ENCODE assay signal across 8 mouse cellular contexts in the genomic region with DNA sequence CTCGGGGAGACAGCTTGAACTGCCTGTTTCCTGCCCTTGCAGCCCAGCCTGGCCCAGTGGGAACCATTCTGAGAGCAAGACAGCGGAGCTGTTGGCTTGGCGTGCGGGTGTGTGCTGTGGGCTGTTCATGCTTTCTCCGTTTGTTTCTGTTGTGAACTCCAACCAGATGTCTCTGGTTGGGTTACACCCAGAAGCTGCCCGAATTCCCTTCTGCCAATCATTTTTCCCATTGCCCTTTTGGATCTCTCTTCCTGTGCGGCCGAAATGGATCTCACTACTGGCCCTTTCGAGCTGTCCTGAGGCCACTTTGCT. TPM values are rescaled to one million over a fixed set of nuclear protein-coding genes. Genes with fewer than 3 reads are reported as not detected.
DNase-seq lines count a peak whose midpoint lies in the region; ATAC-seq lines count a peak whose summit lies in the region.

No protein-coding gene starts in this region.

- no peaks in the 10 kb centered on the region for H3K9me3 ChIP-seq in megakaryocyte, embryonic 14.5 days
- no peaks in the 10 kb centered on the region for H3K9me3 ChIP-seq in intestine, embryonic 16.5 days (ENCODE audit: control insufficient read depth, low read length)

- peaks cover 6% of the 10 kb centered on the region for H3K27me3 ChIP-seq in megakaryocyte, embryonic 14.5 days (replicated peaks)
- H3K27me3 ChIP-seq in intestine, embryonic 16.5 days (replicated peaks; ENCODE audit: control insufficient read depth, insufficient read depth, low read length) = peaks cover 12% of the 10 kb centered on the region

- no peak for ATAC-seq in megakaryocyte, adult 5-6 weeks (ENCODE audit: poor library complexity, severe bottlenecking)
- ATAC-seq in intestine, embryonic 16.5 days = no peak

- H3K36me3 ChIP-seq in megakaryocyte, embryonic 14.5 days (replicated peaks; ENCODE audit: low read length) = peaks cover 37% of the 10 kb centered on the region
- no peaks in the 10 kb centered on the region for H3K36me3 ChIP-seq in intestine, embryonic 16.5 days (ENCODE audit: control insufficient read depth, insufficient read depth, low read length)

- 0 out of 2 replicates have a peak overlapping the region, but pooled peaks have one; percentile 5 for H3K27ac ChIP-seq in intestine, embryonic 16.5 days (ENCODE audit: low read length)

- peak; percentile 56 for DNase-seq in gastrocnemius, postnatal 14 days
- DNase-seq in lung, postnatal 25 days (ENCODE audit: low spot score) = peak; percentile 55
- no peak for DNase-seq in layer of hippocampus, adult 18-20 months (ENCODE audit: low spot score in 2 of 2)
- no peak for DNase-seq in layer of hippocampus, adult 11-12 months (ENCODE audit: low spot score)
- no peak for DNase-seq in urinary bladder, postnatal 4 days (ENCODE audit: low spot score in 2 of 2)

- 0 out of 2 replicates have a peak overlapping the region, but pooled peaks have one; percentile 31 for H3K9ac ChIP-seq in intestine, embryonic 16.5 days (ENCODE audit: low read depth, low read length)

- H3K4me2 ChIP-seq in intestine, embryonic 16.5 days (ENCODE audit: low read depth, low read length) = no peak overlapping the region

- peaks cover 65% of the 10 kb centered on the region for H3K4me1 ChIP-seq in megakaryocyte, embryonic 14.5 days
- peaks cover 9% of the 10 kb centered on the region; the same call in 1 of the 2 replicates for H3K4me1 ChIP-seq in intestine, embryonic 16.5 days (ENCODE audit: control insufficient read depth, insufficient read depth, low read length)

- 64% methylated on average over 9 of the region's 9 CpGs for WGBS in intestine, embryonic 16.5 days

- H3K4me3 ChIP-seq in megakaryocyte, embryonic 14.5 days (replicated peaks) = peak overlapping the region; percentile 98
- H3K4me3 ChIP-seq in intestine, embryonic 16.5 days (ENCODE audit: low read length) = no peak overlapping the region

- intact Hi-C loops in gastrocnemius, postnatal 14 days (cut with DNase I; ENCODE audit: low total_unique reads) = no loop called here

RNA-seq across cellular contexts. Expression of a gene that starts 4.0 kb away (rescaled TPM):
- 60.0 and 108 TPM in 2 replicates for polyA plus RNA-seq in megakaryocyte, embryonic 14.5 days (2012; ENCODE audit: insufficient read depth, low replicate concordance)
- total RNA-seq in megakaryocyte, adult 5-6 weeks (2015) = 4.6 and 4.7 TPM in 2 replicates
- total RNA-seq in megakaryocyte, adult 5-6 weeks (2017) = 7.9 and 9.3 TPM in 2 replicates
- total RNA-seq in gastrocnemius, postnatal 14 days (2021) = 10 to 100 TPM; 17.4 to 17.9 TPM
- polyA plus RNA-seq in intestine, embryonic 16.5 days (2015; fragmentation: Nextera tagmentation; extraction: Ambion mirVana) = 11.3 and 11.8 TPM in 2 replicates
- 10 to 100 TPM; 11.0 to 13.2 TPM for total RNA-seq in layer of hippocampus, adult 18-20 months (2021)

RNA-seq across cellular contexts. Expression of a gene that starts 16.1 kb away (rescaled TPM):
- 0.74 and 5.8 TPM in 2 replicates for polyA plus RNA-seq in megakaryocyte, embryonic 14.5 days (2012; ENCODE audit: insufficient read depth, low replicate concordance)
- 19.2 and 19.9 TPM in 2 replicates for total RNA-seq in megakaryocyte, adult 5-6 weeks (2015)
- total RNA-seq in megakaryocyte, adult 5-6 weeks (2017) = 38.2 and 42.9 TPM in 2 replicates
- 10 to 100 TPM; 18.3 to 19.2 TPM for total RNA-seq in gastrocnemius, postnatal 14 days (2021)
- polyA plus RNA-seq in intestine, embryonic 16.5 days (2015; fragmentation: Nextera tagmentation; extraction: Ambion mirVana) = 41.2 and 49.3 TPM in 2 replicates
- 10 to 100 TPM; 18.6 to 23.3 TPM for total RNA-seq in layer of hippocampus, adult 18-20 months (2021)

RNA-seq across cellular contexts. Expression of a gene that starts 52.8 kb away (rescaled TPM):
- 0.45 TPM in 1 of 2 replicates, not detected in the other for polyA plus RNA-seq in megakaryocyte, embryonic 14.5 days (2012; ENCODE audit: insufficient read depth, low replicate concordance)
- not detected in 2 replicates for total RNA-seq in megakaryocyte, adult 5-6 weeks (2015)
- total RNA-seq in megakaryocyte, adult 5-6 weeks (2017) = 0.04 TPM in 2 replicates
- total RNA-seq in gastrocnemius, postnatal 14 days (2021) = 1 to 10 TPM; 4.5 to 5.6 TPM
- polyA plus RNA-seq in intestine, embryonic 16.5 days (2015; fragmentation: Nextera tagmentation; extraction: Ambion mirVana) = 7.2 and 8.4 TPM in 2 replicates
- 10 to 100 TPM; 27.9 to 33.1 TPM for total RNA-seq in layer of hippocampus, adult 18-20 months (2021)

Comparison
In these comparisons a context has a peak if more than half of its experiments do, and no peak if none do; other contexts are left out.
1. DNase-seq: peak in gastrocnemius, postnatal 14 days (single experiment) and lung, postnatal 25 days (single experiment); none in layer of hippocampus, adult 18-20 months (0 of 2), layer of hippocampus, adult 11-12 months (single experiment) and urinary bladder, postnatal 4 days (0 of 2).
2. RNA of a gene that starts 52.8 kb away (total RNA-seq): 27.9 to 33.1 TPM in layer of hippocampus, adult 18-20 months and 4.5 to 5.6 TPM in gastrocnemius, postnatal 14 days; 0.04 TPM in megakaryocyte, adult 5-6 weeks; every median in the first group is over 4 times any median in the second.